Mouse (Mus musculus): Measurements from ENCODE around the gene Klhdc1.

Klhdc1 gene

GRCm38 (mm10) chr12:69240876-69241275 lies at the start of gene Klhdc1:
Gene Klhdc1 (plus strand): TSS chr12:69241176.
- no peak for DNase-seq (ENCODE audit: low read depth)

GRCm38 (mm10) chr12:69191396-69191795 lies 49.6 kb upstream of the Klhdc1 start:
- no peak for DNase-seq (ENCODE audit: low read depth)

GRCm38 (mm10) chr12:69192637-69193036 lies 48.3 kb upstream of the Klhdc1 start:
- no peak for DNase-seq (ENCODE audit: low read depth)

- peak; percentile 82 for DNase-seq (ENCODE audit: low read depth)
Observed at GRCm38 (mm10) chr12:69196444-69197377, 44.3 kb upstream of the Klhdc1 start, which contains the start of gene Gm49383. Gene Gm49383 (minus strand): TSS chr12:69197104.

GRCm38 (mm10) chr12:69197378-69198163 lies 43.4 kb upstream of the Klhdc1 start:
- peak; percentile 57 for DNase-seq (ENCODE audit: low read depth)

GRCm38 (mm10) chr12:69198164-69198535 lies 42.8 kb upstream of the Klhdc1 start, which contains the start of gene Dnaaf2:
Gene Dnaaf2 (minus strand): TSS chr12:69198429.
- DNase-seq (ENCODE audit: low read depth) = peak; percentile 75

GRCm38 (mm10) chr12:69198985-69199384 lies 42.0 kb upstream of the Klhdc1 start:
- DNase-seq (ENCODE audit: low read depth) = no peak

GRCm38 (mm10) chr12:69204052-69204833 lies 36.7 kb upstream of the Klhdc1 start, which contains the start of gene Gm49384:
Gene Gm49384 (minus strand): TSS chr12:69204267.
- DNase-seq (ENCODE audit: low read depth) = no peak

GRCm38 (mm10) chr12:69207396-69207795 lies 33.6 kb upstream of the Klhdc1 start:
- DNase-seq (ENCODE audit: low read depth) = no peak

GRCm38 (mm10) chr12:69207926-69208325 lies 33.0 kb upstream of the Klhdc1 start:
- no peak for DNase-seq (ENCODE audit: low read depth)

- DNase-seq (ENCODE audit: low read depth) = peak; percentile 41
Observed at GRCm38 (mm10) chr12:69208520-69208919, 32.5 kb upstream of the Klhdc1 start.

- DNase-seq (ENCODE audit: low read depth) = no peak
Observed at GRCm38 (mm10) chr12:69210056-69210979, 30.7 kb upstream of the Klhdc1 start.

GRCm38 (mm10) chr12:69211057-69211456 lies 29.9 kb upstream of the Klhdc1 start:
- peak; percentile 57 for DNase-seq (ENCODE audit: low read depth)

GRCm38 (mm10) chr12:69213186-69213777 lies 27.7 kb upstream of the Klhdc1 start:
- peak; percentile 55 for DNase-seq (ENCODE audit: low read depth)

- DNase-seq (ENCODE audit: low read depth) = no peak
Observed at GRCm38 (mm10) chr12:69214393-69214792, 26.6 kb upstream of the Klhdc1 start.

GRCm38 (mm10) chr12:69215000-69215785 lies 25.8 kb upstream of the Klhdc1 start:
- DNase-seq (ENCODE audit: low read depth) = no peak

GRCm38 (mm10) chr12:69216587-69216986 lies 24.4 kb upstream of the Klhdc1 start:
- no peak for DNase-seq (ENCODE audit: low read depth)

- no peak for DNase-seq (ENCODE audit: low read depth)
Observed at GRCm38 (mm10) chr12:69220613-69221277, 20.2 kb upstream of the Klhdc1 start.
